Mouse (Mus musculus) megakaryocyte, embryonic 14.5 days (primary cell): ENCODE results near the gene Ntrk3.

Source experiments
- FLI1 ChIP-seq: IDR thresholded peaks from 2 replicates; pipeline ENCODE4 v1.6.1; 2012; ENCODE audit warnings: low read length, inconsistent platforms, mixed read lengths
- GATA1 ChIP-seq: IDR thresholded peaks from 3 replicates; pipeline ENCODE4 v1.6.1; 2012; ENCODE audit warnings: mixed read lengths, low read length, inconsistent platforms, borderline replicate concordance

- TF ChIP-seq GATA1 (no peak), FLI1 (no peak)
Observed at GRCm38 (mm10) chr7:78577462-78578110, 160.2 kb downstream of the Ntrk3 start.
